Mouse (Mus musculus): Measurements from ENCODE around the gene Atg5.

Atg5 gene

GRCm38 (mm10) chr10:44267426-44268142, 574 bp upstream of the Atg5 start:
- Histone ChIP-seq H3K27me3 (ENCODE audit: insufficient read depth, low read length) (no peaks in the 10 kb centered on the region), H3K36me3 (ENCODE audit: insufficient read depth, low read length) (no peaks in the 10 kb centered on the region; the same call in 1 of the 2 replicates), H3K9me3 (ENCODE audit: low read length) (no peaks in the 10 kb centered on the region), H3K4me3 (replicated peaks; ENCODE audit: low read length) (peak overlapping the region; percentile 94), H3K4me1 (replicated peaks; ENCODE audit: low read depth, low read length) (peaks cover 47% of the 10 kb centered on the region)
- TF ChIP-seq CTCF (conservative IDR thresholded peaks at IDR 0.05; ENCODE audit: low read length) (no peak), POU5F1 (IDR thresholded peaks at IDR 0.05; ENCODE audit: borderline replicate concordance, low read length) (no peak), NANOG (IDR thresholded peaks at IDR 0.05; ENCODE audit: borderline replicate concordance, low read length) (no peak)

DNA sequence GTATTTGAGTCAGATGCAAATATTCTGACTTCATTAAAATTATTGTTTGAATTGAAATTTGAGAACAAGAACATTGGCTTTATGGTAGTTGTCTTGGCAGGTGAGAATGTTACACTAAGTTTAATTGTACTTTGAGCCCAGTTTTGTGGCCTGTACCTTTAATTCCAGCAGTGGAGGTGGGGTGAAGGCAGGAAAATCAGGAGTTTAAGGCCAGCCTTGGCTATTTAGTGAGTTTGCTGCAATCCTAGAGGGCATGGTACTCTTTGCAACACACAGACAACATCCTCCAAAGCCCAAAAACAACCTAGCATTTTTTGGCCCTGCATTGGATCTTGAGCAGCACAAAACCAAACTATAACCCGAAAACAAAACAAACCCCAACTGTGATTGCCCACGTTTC, 1.1 kb downstream of the Atg5 start:
- no peaks in the 10 kb centered on the region for H3K9me3 ChIP-seq (ENCODE audit: low read length)
- H3K4me1 ChIP-seq (replicated peaks; ENCODE audit: low read depth, low read length) = peaks cover 50% of the 10 kb centered on the region
- TF ChIP-seq NANOG (IDR thresholded peaks at IDR 0.05; ENCODE audit: borderline replicate concordance, low read length) (no peak), CTCF (conservative IDR thresholded peaks at IDR 0.05; ENCODE audit: low read length) (no peak), POU5F1 (IDR thresholded peaks at IDR 0.05; ENCODE audit: borderline replicate concordance, low read length) (no peak)
- peak overlapping the region; percentile 94 for H3K4me3 ChIP-seq (replicated peaks; ENCODE audit: low read length)
- no peaks in the 10 kb centered on the region for H3K27me3 ChIP-seq (ENCODE audit: insufficient read depth, low read length)
- no peaks in the 10 kb centered on the region; the same call in 1 of the 2 replicates for H3K36me3 ChIP-seq (ENCODE audit: insufficient read depth, low read length)

- no peak for TF ChIP-seq POU5F1 (IDR thresholded peaks at IDR 0.05; ENCODE audit: borderline replicate concordance, low read length)
- no peak for TF ChIP-seq CTCF (conservative IDR thresholded peaks at IDR 0.05; ENCODE audit: low read length)
- no peak for TF ChIP-seq NANOG (IDR thresholded peaks at IDR 0.05; ENCODE audit: borderline replicate concordance, low read length)
- Histone ChIP-seq H3K27me3 (ENCODE audit: insufficient read depth, low read length) (no peaks in the 10 kb centered on the region), H3K4me3 (replicated peaks; ENCODE audit: low read length) (no peak overlapping the region), H3K9me3 (ENCODE audit: low read length) (no peaks in the 10 kb centered on the region), H3K4me1 (replicated peaks; ENCODE audit: low read depth, low read length) (0 out of 2 replicates have a peak, but pooled peaks cover 4% of the 10 kb centered on the region), H3K36me3 (ENCODE audit: insufficient read depth, low read length) (peaks cover 15% of the 10 kb centered on the region)
These were observed 14.2 kb downstream of the Atg5 start for GRCm38 (mm10) chr10:44282323-44282722.

DNA sequence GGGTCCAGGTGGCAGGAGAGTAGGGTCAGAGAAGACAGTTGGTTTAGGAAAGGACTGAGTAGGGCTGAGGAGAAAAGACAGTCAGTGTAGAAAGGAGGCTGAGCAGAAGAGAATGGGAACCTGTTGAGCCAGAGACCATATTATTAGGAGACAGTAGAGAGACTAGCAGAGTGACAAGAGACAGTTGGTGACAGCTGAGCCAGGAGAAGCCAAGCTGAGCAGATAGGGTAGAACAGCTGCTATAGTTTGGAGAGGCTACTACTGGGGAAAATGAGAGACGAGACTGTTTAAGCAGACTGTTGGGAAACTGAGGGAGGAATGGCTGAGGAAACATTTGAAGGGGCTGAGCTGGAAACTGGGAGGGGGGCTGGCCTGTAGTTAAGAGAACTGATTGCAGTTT, 16.9 kb downstream of the Atg5 start:
- Histone ChIP-seq H3K4me3 (replicated peaks; ENCODE audit: low read length) (no peak overlapping the region), H3K9me3 (ENCODE audit: low read length) (no peaks in the 10 kb centered on the region), H3K27me3 (ENCODE audit: insufficient read depth, low read length) (no peaks in the 10 kb centered on the region), H3K4me1 (replicated peaks; ENCODE audit: low read depth, low read length) (peaks cover 12% of the 10 kb centered on the region), H3K36me3 (ENCODE audit: insufficient read depth, low read length) (peaks cover 37% of the 10 kb centered on the region)
- TF ChIP-seq POU5F1 (IDR thresholded peaks at IDR 0.05; ENCODE audit: borderline replicate concordance, low read length) = no peak
- TF ChIP-seq NANOG (IDR thresholded peaks at IDR 0.05; ENCODE audit: borderline replicate concordance, low read length) = no peak

DNA sequence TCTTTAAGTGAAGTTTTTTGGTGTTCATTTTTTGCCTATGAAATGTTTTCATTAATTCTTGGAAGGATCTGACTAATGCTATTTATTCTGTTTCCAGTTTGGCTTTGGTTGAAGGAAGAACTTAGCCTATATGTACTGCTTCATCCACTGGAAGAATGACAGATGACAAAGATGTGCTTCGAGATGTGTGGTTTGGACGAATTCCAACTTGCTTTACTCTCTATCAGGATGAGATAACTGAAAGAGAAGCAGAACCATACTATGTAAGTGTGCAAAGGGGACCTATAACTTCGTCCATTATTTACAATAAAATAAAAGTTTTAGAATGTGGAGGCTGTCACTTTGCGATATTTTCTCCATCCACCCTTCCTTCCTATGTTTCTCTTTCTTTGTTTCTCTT, 17.8 kb downstream of the Atg5 start:
- H3K4me3 ChIP-seq (replicated peaks; ENCODE audit: low read length) = no peak overlapping the region
- H3K4me1 ChIP-seq (replicated peaks; ENCODE audit: low read depth, low read length) = peaks cover 12% of the 10 kb centered on the region
- no peak for TF ChIP-seq CTCF (conservative IDR thresholded peaks at IDR 0.05; ENCODE audit: low read length)
- no peak for TF ChIP-seq NANOG (IDR thresholded peaks at IDR 0.05; ENCODE audit: borderline replicate concordance, low read length)
- TF ChIP-seq POU5F1 (IDR thresholded peaks at IDR 0.05; ENCODE audit: borderline replicate concordance, low read length) = no peak
- peaks cover 45% of the 10 kb centered on the region for H3K36me3 ChIP-seq (ENCODE audit: insufficient read depth, low read length)
- H3K27me3 ChIP-seq (ENCODE audit: insufficient read depth, low read length) = no peaks in the 10 kb centered on the region
- no peaks in the 10 kb centered on the region for H3K9me3 ChIP-seq (ENCODE audit: low read length)

DNA sequence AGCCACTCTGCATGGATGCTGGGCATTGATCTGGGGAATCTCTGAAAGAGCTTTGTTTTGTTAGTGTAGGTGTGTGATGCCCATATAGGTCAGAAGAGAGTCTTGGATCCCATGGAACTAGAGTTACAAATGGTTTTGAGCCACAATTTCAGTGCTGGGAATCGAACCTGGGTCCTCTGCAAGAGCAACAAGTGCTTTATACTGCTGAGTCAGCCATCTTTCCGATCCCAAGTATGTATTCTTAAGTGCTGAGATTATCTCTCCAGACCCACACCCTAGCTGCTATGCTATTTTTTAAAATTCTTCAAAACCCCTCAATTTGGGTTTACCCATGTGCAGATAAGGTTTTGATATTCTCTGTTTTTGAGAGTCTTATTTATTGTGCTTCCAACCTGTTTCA, 22.7 kb downstream of the Atg5 start:
- no peaks in the 10 kb centered on the region for H3K9me3 ChIP-seq (ENCODE audit: low read length)
- H3K4me3 ChIP-seq (replicated peaks; ENCODE audit: low read length) = no peak overlapping the region
- H3K4me1 ChIP-seq (replicated peaks; ENCODE audit: low read depth, low read length) = peaks cover 9% of the 10 kb centered on the region
- TF ChIP-seq POU5F1 (IDR thresholded peaks at IDR 0.05; ENCODE audit: borderline replicate concordance, low read length) = no peak
- peaks cover 59% of the 10 kb centered on the region for H3K36me3 ChIP-seq (ENCODE audit: insufficient read depth, low read length)
- H3K27me3 ChIP-seq (ENCODE audit: insufficient read depth, low read length) = no peaks in the 10 kb centered on the region

DNA sequence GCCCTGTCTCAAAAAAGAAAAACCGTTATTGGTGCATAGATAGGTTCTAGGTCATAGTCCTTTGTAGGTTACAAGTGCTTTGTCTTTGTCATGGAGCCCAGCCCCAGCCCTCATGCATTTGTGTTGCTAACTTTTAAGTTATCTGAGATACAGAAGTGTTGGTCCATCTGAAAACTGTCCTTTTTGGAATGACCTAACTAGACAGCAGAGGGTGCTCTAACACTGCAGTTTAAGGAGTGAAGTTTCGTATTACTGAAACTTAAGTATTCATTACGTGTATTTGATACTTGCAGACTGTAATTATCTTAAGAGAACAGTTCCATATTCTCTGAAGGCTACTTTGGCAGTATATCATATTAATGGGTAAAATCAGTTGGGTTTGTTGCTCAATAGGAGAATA, 24.0 kb downstream of the Atg5 start:
- Histone ChIP-seq H3K9me3 (ENCODE audit: low read length) (no peaks in the 10 kb centered on the region), H3K4me3 (replicated peaks; ENCODE audit: low read length) (no peak overlapping the region), H3K27me3 (ENCODE audit: insufficient read depth, low read length) (no peaks in the 10 kb centered on the region), H3K36me3 (ENCODE audit: insufficient read depth, low read length) (peaks cover 52% of the 10 kb centered on the region), H3K4me1 (replicated peaks; ENCODE audit: low read depth, low read length) (peaks cover 9% of the 10 kb centered on the region)
- no peak for TF ChIP-seq POU5F1 (IDR thresholded peaks at IDR 0.05; ENCODE audit: borderline replicate concordance, low read length)
- TF ChIP-seq NANOG (IDR thresholded peaks at IDR 0.05; ENCODE audit: borderline replicate concordance, low read length) = no peak
- peak; percentile 35 for TF ChIP-seq CTCF (conservative IDR thresholded peaks at IDR 0.05; ENCODE audit: low read length)

DNA sequence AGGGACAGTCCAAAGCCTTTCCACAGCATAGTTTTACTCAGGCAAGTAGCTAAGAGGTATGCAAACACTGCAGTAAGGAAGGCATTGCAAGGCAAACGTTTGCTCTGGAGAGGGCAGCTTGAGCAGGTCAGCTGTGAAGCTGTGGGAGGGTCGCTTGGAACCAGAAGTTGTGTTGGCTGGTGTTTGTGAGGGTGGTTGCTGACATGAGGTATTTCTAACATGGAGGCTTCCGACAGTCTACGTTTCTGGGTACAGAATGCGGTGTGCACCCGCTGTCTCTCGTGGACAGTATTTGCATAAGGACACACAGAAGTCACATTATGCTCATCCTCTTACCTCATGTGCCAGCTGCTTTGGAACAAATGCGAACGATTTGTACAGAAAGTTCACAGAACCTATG, 31.0 kb downstream of the Atg5 start:
- Histone ChIP-seq H3K4me3 (replicated peaks; ENCODE audit: low read length) (no peak overlapping the region), H3K27me3 (ENCODE audit: insufficient read depth, low read length) (no peaks in the 10 kb centered on the region), H3K4me1 (replicated peaks; ENCODE audit: low read depth, low read length) (peaks cover 12% of the 10 kb centered on the region), H3K36me3 (ENCODE audit: insufficient read depth, low read length) (peaks cover 41% of the 10 kb centered on the region), H3K9me3 (ENCODE audit: low read length) (no peaks in the 10 kb centered on the region)
- TF ChIP-seq NANOG (IDR thresholded peaks at IDR 0.05; ENCODE audit: borderline replicate concordance, low read length) (no peak), POU5F1 (IDR thresholded peaks at IDR 0.05; ENCODE audit: borderline replicate concordance, low read length) (no peak), CTCF (conservative IDR thresholded peaks at IDR 0.05; ENCODE audit: low read length) (no peak)

DNA sequence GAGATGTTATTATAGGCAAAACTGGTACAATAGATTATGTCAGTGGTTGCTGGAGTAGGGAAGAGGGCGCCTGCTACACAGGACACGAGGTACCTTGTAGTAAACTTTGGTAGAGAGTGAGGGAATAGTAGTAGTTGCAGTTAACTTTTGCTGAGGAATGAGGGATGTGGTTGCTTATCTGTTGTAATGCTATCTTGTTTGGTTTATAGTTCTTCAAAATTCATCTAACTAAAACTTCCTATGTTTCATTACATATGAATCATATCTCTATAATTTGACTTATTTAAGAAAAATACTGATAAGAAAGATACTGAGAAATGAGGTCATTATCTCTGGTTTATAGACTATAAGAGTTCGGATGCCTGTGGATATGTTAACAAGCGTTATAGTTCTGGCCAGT, 31.9 kb downstream of the Atg5 start:
- no peak overlapping the region for H3K4me3 ChIP-seq (replicated peaks; ENCODE audit: low read length)
- TF ChIP-seq POU5F1 (IDR thresholded peaks at IDR 0.05; ENCODE audit: borderline replicate concordance, low read length) (no peak), CTCF (conservative IDR thresholded peaks at IDR 0.05; ENCODE audit: low read length) (no peak), NANOG (IDR thresholded peaks at IDR 0.05; ENCODE audit: borderline replicate concordance, low read length) (no peak)
- H3K36me3 ChIP-seq (ENCODE audit: insufficient read depth, low read length) = peaks cover 44% of the 10 kb centered on the region
- no peaks in the 10 kb centered on the region for H3K27me3 ChIP-seq (ENCODE audit: insufficient read depth, low read length)
- no peaks in the 10 kb centered on the region for H3K9me3 ChIP-seq (ENCODE audit: low read length)
- peaks cover 15% of the 10 kb centered on the region for H3K4me1 ChIP-seq (replicated peaks; ENCODE audit: low read depth, low read length)
